Comparison of ENCODE assay signal across 19 mouse cellular contexts in the genomic region with DNA sequence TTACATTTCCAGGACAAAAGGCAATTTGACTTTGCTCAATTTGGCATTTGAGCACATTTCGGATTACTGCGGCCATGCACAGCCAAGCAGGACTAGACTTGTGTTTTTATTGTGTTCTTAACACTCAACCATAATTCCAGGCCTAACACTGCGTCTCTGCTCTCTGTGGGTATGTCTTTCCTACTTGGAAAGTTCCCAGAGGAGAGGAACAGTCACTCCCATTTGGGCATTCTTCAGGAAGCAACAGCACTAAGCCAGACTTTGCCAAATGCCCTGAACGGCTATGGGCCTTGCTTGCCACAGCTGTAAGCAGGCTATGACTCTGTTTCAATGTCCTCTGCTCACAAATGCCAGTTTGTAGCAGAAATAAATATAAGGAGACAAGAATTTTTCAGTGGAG. TPM values are rescaled to one million over a fixed set of nuclear protein-coding genes. Genes with fewer than 3 reads are reported as not detected.
DNase-seq lines count a peak whose midpoint lies in the region; ATAC-seq and TF ChIP-seq lines count a peak whose summit lies in the region.
"Had no signal": no experiment of that assay in that cellular context is flagged by ENCODE, and none has a peak within 500 bp of the region (broad histone marks: within the 10 kb centered on the region; RNA-seq: fewer than 3 reads in every experiment).

No protein-coding gene starts in this region.

- H3K36me3 ChIP-seq in embryonic facial prominence, embryonic 14.5 days (ENCODE audit: control insufficient read depth, insufficient read depth, low read length): no peaks in the 10 kb centered on the region
- H3K36me3 ChIP-seq in embryonic facial prominence, embryonic 10.5 days (replicated peaks): no peaks in the 10 kb centered on the region
- no peaks in the 10 kb centered on the region for H3K36me3 ChIP-seq in kidney, adult 2 months (ENCODE audit: control insufficient read depth, insufficient read depth, low read length)
- H3K36me3 ChIP-seq: heart, embryonic 10.5 days; hindbrain, embryonic 15.5 days; limb, embryonic 15.5 days; midbrain, embryonic 15.5 days; neural tube, embryonic 13.5 days had no signal

- DNase-seq in embryonic facial prominence, embryonic 14.5 days (ENCODE audit: low spot score): peak; percentile 3
- DNase-seq in embryonic facial prominence, embryonic 10.5 days (ENCODE audit: low spot score): no peak
- DNase-seq in kidney, adult 11 months: peak; percentile 11
- no peak for DNase-seq in kidney, adult 2 months
- DNase-seq in adipocyte (ENCODE audit: low spot score): peak; percentile 89
- peak; percentile 51 for DNase-seq in brain, embryonic 14.5 days (ENCODE audit: low read depth)
- no peak for DNase-seq in ovary, postnatal 36 days (ENCODE audit: low spot score)
- DNase-seq: adrenal gland, postnatal 36 days; cerebellum, adult 11-12 months; gastrocnemius, adult 2 months; kidney, postnatal 25 days; lung, embryonic 14.5 days; lung, postnatal 4 days had no signal

- no peak overlapping the region for H3K27ac ChIP-seq in embryonic facial prominence, embryonic 14.5 days (replicated peaks; ENCODE audit: low read depth, low read length)
- no peak overlapping the region for H3K27ac ChIP-seq in embryonic facial prominence, embryonic 10.5 days (replicated peaks)
- H3K27ac ChIP-seq in kidney, adult 2 months (ENCODE audit: insufficient read depth, low read depth, low read length): no peak overlapping the region; the same call in 1 of the 2 replicates
- H3K27ac ChIP-seq: liver, embryonic 14.5 days; neural tube, embryonic 13.5 days had no signal

- H3K4me1 ChIP-seq in embryonic facial prominence, embryonic 14.5 days (ENCODE audit: control insufficient read depth, insufficient read depth, low read length): no peaks in the 10 kb centered on the region
- no peaks in the 10 kb centered on the region for H3K4me1 ChIP-seq in embryonic facial prominence, embryonic 10.5 days
- no peaks in the 10 kb centered on the region for H3K4me1 ChIP-seq in kidney, adult 2 months (ENCODE audit: control insufficient read depth, insufficient read depth, low read length)
- H3K4me1 ChIP-seq: heart, embryonic 10.5 days; hindbrain, embryonic 15.5 days; midbrain, embryonic 15.5 days; neural tube, embryonic 13.5 days had no signal

- H3K27me3 ChIP-seq in embryonic facial prominence, embryonic 14.5 days (replicated peaks; ENCODE audit: control insufficient read depth, insufficient read depth, low read length): 0 out of 2 replicates have a peak, but pooled peaks cover 8% of the 10 kb centered on the region
- H3K27me3 ChIP-seq in embryonic facial prominence, embryonic 10.5 days (replicated peaks; ENCODE audit: low read depth, poor library complexity, severe bottlenecking): peaks cover 21% of the 10 kb centered on the region
- no peaks in the 10 kb centered on the region for H3K27me3 ChIP-seq in kidney, adult 2 months (replicated peaks; ENCODE audit: control insufficient read depth, insufficient read depth, low read length)
- H3K27me3 ChIP-seq: hindbrain, embryonic 15.5 days; midbrain, embryonic 15.5 days; neural tube, embryonic 13.5 days had no signal

- no peak overlapping the region for H3K9ac ChIP-seq in embryonic facial prominence, embryonic 14.5 days (ENCODE audit: low read depth, low read length)
- H3K9ac ChIP-seq: hindbrain, embryonic 15.5 days; limb, embryonic 15.5 days; liver, embryonic 14.5 days; lung, embryonic 14.5 days; neural tube, embryonic 13.5 days had no signal

- no peak for TF ChIP-seq POLR2A in kidney, adult 2 months (IDR thresholded peaks at IDR 0.05; ENCODE audit: low read depth, low read length)
- TF ChIP-seq POLR2A in brain, embryonic 14.5 days (IDR thresholded peaks at IDR 0.05; ENCODE audit: borderline replicate concordance, extremely low read depth, insufficient read depth, insufficient read length, poor library complexity, severe bottlenecking): no peak

- no peak for TF ChIP-seq CTCF in kidney, adult 2 months (conservative IDR thresholded peaks at IDR 0.05; ENCODE audit: insufficient read depth, insufficient read length, low read depth, low read length)
- TF ChIP-seq CTCF in brain, embryonic 14.5 days (IDR thresholded peaks at IDR 0.05; ENCODE audit: borderline replicate concordance, extremely low read depth, insufficient read depth, insufficient read length): no peak

- no peak for ATAC-seq in embryonic facial prominence, embryonic 14.5 days (ENCODE audit: low read depth)

- H3K4me2 ChIP-seq in embryonic facial prominence, embryonic 14.5 days (ENCODE audit: low read depth, low read length): no peak overlapping the region

- 67% methylated on average over 4 of the region's 4 CpGs for WGBS in embryonic facial prominence, embryonic 14.5 days
- 83% methylated on average over 4 of the region's 4 CpGs for WGBS in embryonic facial prominence, embryonic 10.5 days
- WGBS in kidney, adult 2 months: 60% methylated on average over 4 of the region's 4 CpGs

- H3K9me3 ChIP-seq in embryonic facial prominence, embryonic 14.5 days (ENCODE audit: control insufficient read depth, low read length): no peaks in the 10 kb centered on the region
- H3K9me3 ChIP-seq in embryonic facial prominence, embryonic 10.5 days: no peaks in the 10 kb centered on the region
- H3K9me3 ChIP-seq: heart, embryonic 10.5 days; hindbrain, embryonic 15.5 days; limb, embryonic 15.5 days; midbrain, embryonic 15.5 days; neural tube, embryonic 13.5 days had no signal

- H3K4me3 ChIP-seq in embryonic facial prominence, embryonic 14.5 days (ENCODE audit: low read depth, low read length): no peak overlapping the region
- H3K4me3 ChIP-seq in embryonic facial prominence, embryonic 10.5 days: no peak overlapping the region
- H3K4me3 ChIP-seq in kidney, adult 2 months (ENCODE audit: insufficient read depth, low read depth, low read length): no peak overlapping the region

RNA-seq across cellular contexts. Expression of a gene that starts 56.5 kb away (rescaled TPM):
- 53.1 and 64.4 TPM in 2 replicates for polyA plus RNA-seq in embryonic facial prominence, embryonic 14.5 days (2014; fragmentation: Nextera tagmentation; extraction: Ambion mirVana)
- 68.1 and 74.0 TPM in 2 replicates for polyA plus RNA-seq in embryonic facial prominence, embryonic 10.5 days (2016; fragmentation: Nextera tagmentation; extraction: Ambion mirVana)
- 25.1 and 25.2 TPM in 2 replicates for polyA plus RNA-seq in kidney, adult 2 months (2012; rRNA removed)
- 15.3 and 16.6 TPM in 2 replicates for polyA plus RNA-seq in brain, embryonic 14.5 days (2012; rRNA removed)

Comparison
In these comparisons a context has a peak if more than half of its experiments do, and no peak if none do; other contexts are left out.
1. DNase-seq: peak in embryonic facial prominence, embryonic 14.5 days (single experiment), kidney, adult 11 months (single experiment), adipocyte (single experiment) and brain, embryonic 14.5 days (single experiment); none in embryonic facial prominence, embryonic 10.5 days (single experiment), kidney, adult 2 months (single experiment) and ovary, postnatal 36 days (single experiment).